ENCODE assay signal across 15 mouse cellular contexts in genomic region chr19:35017474-35018208, GRCm38 (mm10).
"Had no signal": no experiment of that assay in that cellular context is flagged by ENCODE, and none has a peak within 500 bp of the region (broad histone marks: within the 10 kb centered on the region; RNA-seq: fewer than 3 reads in every experiment).

No protein-coding gene starts in this region.

- DNase-seq: kidney, postnatal 14 days; kidney, postnatal 4 days; left cerebral cortex, postnatal 4 days; lung, adult 18-20 months; midbrain, embryonic 14.5 days; right cerebral cortex, postnatal 4 days; thymus, postnatal 25 days had no signal

- H3K4me2 ChIP-seq: kidney, embryonic 15.5 days; limb, embryonic 12.5 days; limb, embryonic 15.5 days; liver, embryonic 12.5 days; liver, embryonic 15.5 days; midbrain, embryonic 11.5 days; stomach, embryonic 15.5 days had no signal

- H3K9ac ChIP-seq: kidney, embryonic 15.5 days; limb, embryonic 12.5 days; limb, embryonic 15.5 days; liver, embryonic 12.5 days; liver, embryonic 15.5 days; stomach, embryonic 15.5 days had no signal

- H3K4me1 ChIP-seq: kidney, embryonic 15.5 days; limb, embryonic 12.5 days; limb, embryonic 15.5 days; liver, embryonic 12.5 days; liver, embryonic 15.5 days; stomach, embryonic 15.5 days had no signal

- H3K9me3 ChIP-seq: kidney, embryonic 15.5 days; limb, embryonic 12.5 days; limb, embryonic 15.5 days; liver, embryonic 12.5 days; liver, embryonic 15.5 days; stomach, embryonic 15.5 days had no signal

- H3K36me3 ChIP-seq: kidney, embryonic 15.5 days; limb, embryonic 12.5 days; limb, embryonic 15.5 days; liver, embryonic 12.5 days; liver, embryonic 15.5 days; stomach, embryonic 15.5 days had no signal

- H3K27me3 ChIP-seq: kidney, embryonic 15.5 days; limb, embryonic 12.5 days; limb, embryonic 15.5 days; liver, embryonic 12.5 days; liver, embryonic 15.5 days; stomach, embryonic 15.5 days had no signal

- ATAC-seq: liver, embryonic 12.5 days had no signal

- H3K27ac ChIP-seq: kidney, embryonic 15.5 days; limb, embryonic 12.5 days; limb, embryonic 15.5 days; liver, embryonic 12.5 days; liver, embryonic 15.5 days; macrophage; stomach, embryonic 15.5 days had no signal

- H3K4me3 ChIP-seq: kidney, embryonic 15.5 days; limb, embryonic 12.5 days; limb, embryonic 15.5 days; liver, embryonic 12.5 days; liver, embryonic 15.5 days; stomach, embryonic 15.5 days had no signal
